Mouse (Mus musculus) fat pad, adult 2 months (tissue): ENCODE data around the gene Itgae.

Experiments
- DNase-seq: peaks from one replicate; pipeline ENCODE4 v3.0.0-alpha.2; 2011; ENCODE audit warnings: low read depth, low spot score; ENCODE audit errors: extremely low read depth

Itgae gene

DNA sequence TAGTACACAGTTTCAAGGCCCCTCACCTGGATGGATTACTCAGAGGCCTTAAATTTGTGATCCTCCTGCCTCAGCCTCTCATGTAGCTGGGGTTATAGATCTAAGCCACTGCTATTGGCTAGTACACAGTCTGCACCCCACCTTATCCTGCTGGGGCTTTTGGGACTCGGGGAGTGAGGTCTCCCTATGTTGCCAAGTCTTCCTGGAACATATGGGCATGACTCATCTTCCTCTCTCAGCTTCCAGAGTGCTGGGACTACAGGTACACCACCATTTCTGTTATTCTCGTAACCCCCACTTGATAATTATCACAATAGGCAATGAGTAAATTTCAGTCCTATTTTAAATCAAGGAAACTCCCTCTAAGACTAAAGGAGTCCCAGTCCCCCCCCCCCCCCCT lies 104.1 kb downstream of the Itgae start:
- DNase-seq = no peak
